Mouse (Mus musculus): Measurements from ENCODE around the gene Trim11. TPM values are rescaled to one million over a fixed set of nuclear protein-coding genes. Genes with fewer than 3 reads are reported as not detected.

Gene Trim11
- 10 to 100 TPM; 26.2 to 29.7 TPM for total RNA-seq (2021)

- DNase-seq (ENCODE audit: extremely low spot score in 1 of 2, low spot score in 1 of 2), result peak; percentile 49 to 58
These were observed at the start of gene Trim11 for GRCm38 (mm10) chr11:58978027-58978705. TSS of gene Trim11 (plus strand) at chr11:58978093.

- no peak for DNase-seq (ENCODE audit: extremely low spot score in 1 of 2, low spot score in 1 of 2)
These were observed 48.8 kb upstream of the Trim11 start for GRCm38 (mm10) chr11:58929055-58929454.

- no peak for DNase-seq (ENCODE audit: extremely low spot score in 1 of 2, low spot score in 1 of 2)
These were observed 48.3 kb upstream of the Trim11 start for GRCm38 (mm10) chr11:58929641-58930040.

GRCm38 (mm10) chr11:58930254-58930653, 47.6 kb upstream of the Trim11 start:
- no peak for DNase-seq (ENCODE audit: extremely low spot score in 1 of 2, low spot score in 1 of 2)

- no peak for DNase-seq (ENCODE audit: extremely low spot score in 1 of 2, low spot score in 1 of 2)
These were observed 46.3 kb upstream of the Trim11 start for GRCm38 (mm10) chr11:58931576-58931975.

- no peak for DNase-seq (ENCODE audit: extremely low spot score in 1 of 2, low spot score in 1 of 2)
These were observed 40.0 kb upstream of the Trim11 start for GRCm38 (mm10) chr11:58937909-58938308.

GRCm38 (mm10) chr11:58938322-58939087, 39.4 kb upstream of the Trim11 start, which contains the start of gene Rnf187:
TSS of gene Rnf187 (minus strand) at chr11:58938916.
- DNase-seq (ENCODE audit: extremely low spot score in 1 of 2, low spot score in 1 of 2), result peak; percentile 85 to 90

- no peak for DNase-seq (ENCODE audit: extremely low spot score in 1 of 2, low spot score in 1 of 2)
These were observed 38.8 kb upstream of the Trim11 start for GRCm38 (mm10) chr11:58939088-58939439.

GRCm38 (mm10) chr11:58944136-58944535, 33.8 kb upstream of the Trim11 start:
- no peak for DNase-seq (ENCODE audit: extremely low spot score in 1 of 2, low spot score in 1 of 2)

- no peak for DNase-seq (ENCODE audit: extremely low spot score in 1 of 2, low spot score in 1 of 2)
These were observed 30.6 kb upstream of the Trim11 start for GRCm38 (mm10) chr11:58947306-58947705.

- DNase-seq (ENCODE audit: extremely low spot score in 1 of 2, low spot score in 1 of 2), result peak; percentile 44 to 48
These were observed 29.9 kb upstream of the Trim11 start for GRCm38 (mm10) chr11:58947798-58948528.

GRCm38 (mm10) chr11:58948542-58949479, 29.1 kb upstream of the Trim11 start, which contains the start of gene Hist3h2ba:
TSS of gene Hist3h2ba (plus strand) at chr11:58948920.
- DNase-seq (ENCODE audit: extremely low spot score in 1 of 2, low spot score in 1 of 2), result peak; percentile 67 to 68

GRCm38 (mm10) chr11:58949480-58950431, 28.1 kb upstream of the Trim11 start:
- DNase-seq (ENCODE audit: extremely low spot score in 1 of 2, low spot score in 1 of 2), result peak in 1 of 2 experiments; percentile 50

- DNase-seq (ENCODE audit: extremely low spot score in 1 of 2, low spot score in 1 of 2), result no peak
These were observed 26.7 kb upstream of the Trim11 start for GRCm38 (mm10) chr11:58951210-58951609.

- no peak for DNase-seq (ENCODE audit: extremely low spot score in 1 of 2, low spot score in 1 of 2)
These were observed 24.3 kb upstream of the Trim11 start for GRCm38 (mm10) chr11:58953351-58954169.

GRCm38 (mm10) chr11:58954170-58954419, 23.8 kb upstream of the Trim11 start:
- peak in 1 of 2 experiments; percentile 70 for DNase-seq (ENCODE audit: extremely low spot score in 1 of 2, low spot score in 1 of 2)

- peak; percentile 69 to 78 for DNase-seq (ENCODE audit: extremely low spot score in 1 of 2, low spot score in 1 of 2)
These were observed 23.3 kb upstream of the Trim11 start, which contains the start of the genes Hist3h2a and Trim17 for GRCm38 (mm10) chr11:58954420-58955142. TSS of gene Hist3h2a (plus strand) at chr11:58954685. TSS of gene Trim17 (plus strand) at chr11:58954685.
